Mouse (Mus musculus): Measurements from ENCODE around the gene Atg7. TPM values are rescaled to one million over a fixed set of nuclear protein-coding genes. Genes with fewer than 3 reads are reported as not detected.

Gene Atg7
- polyA plus RNA-seq, 1 experiment: 25.3 TPM

GRCm38 (mm10) chr6:114738760-114739112 lies 95.8 kb downstream of the Atg7 start:
- Histone ChIP-seq H3K4me3 (ENCODE audit: insufficient read depth, low read length) (no peak overlapping the region), H3K27ac (ENCODE audit: insufficient read depth, low read length) (no peak overlapping the region), H3K4me1 (ENCODE audit: control insufficient read depth, insufficient read depth, low read length) (peaks cover 2% of the 10 kb centered on the region)
- TF ChIP-seq POLR2A (IDR thresholded peaks at IDR 0.05; ENCODE audit: extremely low read depth, insufficient read depth, low read length): no peak
- no peak for TF ChIP-seq CTCF (IDR thresholded peaks at IDR 0.05; ENCODE audit: extremely low read depth, insufficient read depth, low read length)

- Histone ChIP-seq H3K27ac (ENCODE audit: insufficient read depth, low read length) (no peak overlapping the region), H3K4me3 (ENCODE audit: insufficient read depth, low read length) (no peak overlapping the region), H3K4me1 (ENCODE audit: control insufficient read depth, insufficient read depth, low read length) (peaks cover 2% of the 10 kb centered on the region)
- TF ChIP-seq CTCF (IDR thresholded peaks at IDR 0.05; ENCODE audit: extremely low read depth, insufficient read depth, low read length) (no peak), POLR2A (IDR thresholded peaks at IDR 0.05; ENCODE audit: extremely low read depth, insufficient read depth, low read length) (no peak)
Observed at GRCm38 (mm10) chr6:114742209-114743003, 99.5 kb downstream of the Atg7 start.

GRCm38 (mm10) chr6:114743126-114743525 lies 100.2 kb downstream of the Atg7 start:
- Histone ChIP-seq H3K4me3 (ENCODE audit: insufficient read depth, low read length) (no peak overlapping the region), H3K27ac (ENCODE audit: insufficient read depth, low read length) (no peak overlapping the region), H3K4me1 (ENCODE audit: control insufficient read depth, insufficient read depth, low read length) (no peaks in the 10 kb centered on the region)
- TF ChIP-seq CTCF (IDR thresholded peaks at IDR 0.05; ENCODE audit: extremely low read depth, insufficient read depth, low read length): no peak
- TF ChIP-seq POLR2A (IDR thresholded peaks at IDR 0.05; ENCODE audit: extremely low read depth, insufficient read depth, low read length): no peak

GRCm38 (mm10) chr6:114743845-114744244 lies 100.9 kb downstream of the Atg7 start:
- TF ChIP-seq POLR2A (IDR thresholded peaks at IDR 0.05; ENCODE audit: extremely low read depth, insufficient read depth, low read length): no peak
- TF ChIP-seq CTCF (IDR thresholded peaks at IDR 0.05; ENCODE audit: extremely low read depth, insufficient read depth, low read length): no peak
- Histone ChIP-seq H3K4me3 (ENCODE audit: insufficient read depth, low read length) (no peak overlapping the region), H3K4me1 (ENCODE audit: control insufficient read depth, insufficient read depth, low read length) (no peaks in the 10 kb centered on the region), H3K27ac (ENCODE audit: insufficient read depth, low read length) (no peak overlapping the region)

GRCm38 (mm10) chr6:114746439-114746974 lies 103.6 kb downstream of the Atg7 start:
- Histone ChIP-seq H3K4me3 (ENCODE audit: insufficient read depth, low read length) (no peak overlapping the region), H3K27ac (ENCODE audit: insufficient read depth, low read length) (no peak overlapping the region), H3K4me1 (ENCODE audit: control insufficient read depth, insufficient read depth, low read length) (no peaks in the 10 kb centered on the region)
- no peak for TF ChIP-seq CTCF (IDR thresholded peaks at IDR 0.05; ENCODE audit: extremely low read depth, insufficient read depth, low read length)
- no peak for TF ChIP-seq POLR2A (IDR thresholded peaks at IDR 0.05; ENCODE audit: extremely low read depth, insufficient read depth, low read length)

- Histone ChIP-seq H3K27ac (ENCODE audit: insufficient read depth, low read length) (no peak overlapping the region), H3K4me1 (ENCODE audit: control insufficient read depth, insufficient read depth, low read length) (no peaks in the 10 kb centered on the region), H3K4me3 (ENCODE audit: insufficient read depth, low read length) (no peak overlapping the region)
- TF ChIP-seq POLR2A (IDR thresholded peaks at IDR 0.05; ENCODE audit: extremely low read depth, insufficient read depth, low read length) (no peak), CTCF (IDR thresholded peaks at IDR 0.05; ENCODE audit: extremely low read depth, insufficient read depth, low read length) (no peak)
Observed at GRCm38 (mm10) chr6:114748419-114748818, 105.5 kb downstream of the Atg7 start.

- TF ChIP-seq CTCF (IDR thresholded peaks at IDR 0.05; ENCODE audit: extremely low read depth, insufficient read depth, low read length): no peak
- TF ChIP-seq POLR2A (IDR thresholded peaks at IDR 0.05; ENCODE audit: extremely low read depth, insufficient read depth, low read length): no peak
- Histone ChIP-seq H3K4me1 (ENCODE audit: control insufficient read depth, insufficient read depth, low read length) (no peaks in the 10 kb centered on the region), H3K4me3 (ENCODE audit: insufficient read depth, low read length) (no peak overlapping the region), H3K27ac (ENCODE audit: insufficient read depth, low read length) (no peak overlapping the region)
Observed at GRCm38 (mm10) chr6:114748882-114749281, 106.0 kb downstream of the Atg7 start.

- no peak overlapping the region for H3K4me3 ChIP-seq (ENCODE audit: insufficient read depth, low read length)
- TF ChIP-seq CTCF (IDR thresholded peaks at IDR 0.05; ENCODE audit: extremely low read depth, insufficient read depth, low read length): no peak
- TF ChIP-seq POLR2A (IDR thresholded peaks at IDR 0.05; ENCODE audit: extremely low read depth, insufficient read depth, low read length): no peak
- H3K4me1 ChIP-seq (ENCODE audit: control insufficient read depth, insufficient read depth, low read length): no peaks in the 10 kb centered on the region
- H3K27ac ChIP-seq (ENCODE audit: insufficient read depth, low read length): no peak overlapping the region
Observed at GRCm38 (mm10) chr6:114758795-114759194, 115.9 kb downstream of the Atg7 start.

- H3K4me1 ChIP-seq (ENCODE audit: control insufficient read depth, insufficient read depth, low read length): peaks cover 3% of the 10 kb centered on the region; the same call in 1 of the 2 replicates
- no peak for TF ChIP-seq POLR2A (IDR thresholded peaks at IDR 0.05; ENCODE audit: extremely low read depth, insufficient read depth, low read length)
- no peak overlapping the region for H3K27ac ChIP-seq (ENCODE audit: insufficient read depth, low read length)
- H3K4me3 ChIP-seq (ENCODE audit: insufficient read depth, low read length): no peak overlapping the region
Observed at GRCm38 (mm10) chr6:114766314-114766713, 123.4 kb downstream of the Atg7 start.

GRCm38 (mm10) chr6:114767710-114768109 lies 124.8 kb downstream of the Atg7 start:
- H3K4me3 ChIP-seq (ENCODE audit: insufficient read depth, low read length): no peak overlapping the region
- no peak overlapping the region for H3K27ac ChIP-seq (ENCODE audit: insufficient read depth, low read length)
- no peak for TF ChIP-seq POLR2A (IDR thresholded peaks at IDR 0.05; ENCODE audit: extremely low read depth, insufficient read depth, low read length)
- no peak for TF ChIP-seq CTCF (IDR thresholded peaks at IDR 0.05; ENCODE audit: extremely low read depth, insufficient read depth, low read length)
- peaks cover 8% of the 10 kb centered on the region; the same call in 1 of the 2 replicates for H3K4me1 ChIP-seq (ENCODE audit: control insufficient read depth, insufficient read depth, low read length)

All from cortical plate, adult 2 months (tissue).